Mouse (Mus musculus) MEL (cell line): ENCODE results near the gene Rnf114. TPM values are rescaled to one million over a fixed set of nuclear protein-coding genes. Genes with fewer than 3 reads are reported as not detected.

Experiments
- DNase-seq: peaks from one replicate; pipeline ENCODE4 v3.0.0; 2011; ENCODE audit warnings: low read depth, low spot score
- H3K27ac ChIP-seq: 2 replicates; pipeline ENCODE4 v1.5.1; 2012; ENCODE audit warnings: low read depth, mild to moderate bottlenecking, control low read depth, low read length, moderate library complexity; ENCODE audit not compliant: control insufficient read depth
- H3K27me3 ChIP-seq, 2 experiments: fragments of 150-350 bp in 1 of 2; sonication (generic) in 1 of 2; 2 replicates each; pipeline ENCODE4 v1.6.1; 2012; ENCODE audit warnings: low read length in 2 of 2, mild to moderate bottlenecking in 2 of 2, improper control_type of control experiment in 1 of 2, moderate library complexity in 1 of 2; ENCODE audit not compliant: insufficient read depth in 2 of 2, control insufficient read depth in 1 of 2
- H3K36me3 ChIP-seq, 2 experiments: 2 replicates each; pipeline ENCODE4 v1.6.1; 2012 to 2014; ENCODE audit warnings: low read length in 2 of 2, improper control_type of control experiment in 1 of 2, inconsistent platforms in 1 of 2, mild to moderate bottlenecking in 1 of 2; ENCODE audit not compliant: insufficient read depth in 2 of 2, control insufficient read depth in 1 of 2
- H3K4me1 ChIP-seq, 2 experiments: fragments of 150-350 bp in 1 of 2; sonication (generic) in 1 of 2; 2 replicates each; pipeline ENCODE4 v1.6.1; 2012; ENCODE audit warnings: low read length in 2 of 2, improper control_type of control experiment in 1 of 2, mild to moderate bottlenecking in 1 of 2; ENCODE audit not compliant: insufficient read depth in 2 of 2, control insufficient read depth in 1 of 2
- H3K4me3 ChIP-seq, 2 experiments: fragments of 150-350 bp in 1 of 2; sonication (generic) in 1 of 2; 2 replicates each; pipeline ENCODE4 v1.5.1; 2012; ENCODE audit warnings: low read depth in 2 of 2, low read length in 2 of 2, mild to moderate bottlenecking in 2 of 2, moderate library complexity in 2 of 2, control low read depth in 1 of 2, improper control_type of control experiment in 1 of 2; ENCODE audit not compliant: control insufficient read depth in 1 of 2, insufficient read depth in 1 of 2
- H3K79me2 ChIP-seq: 2 replicates; pipeline ENCODE4 v1.6.1; 2012; ENCODE audit warnings: mild to moderate bottlenecking, low read length, moderate library complexity; ENCODE audit not compliant: control insufficient read depth, poor library complexity, insufficient read depth
- H3K9ac ChIP-seq: 2 replicates; pipeline ENCODE4 v1.6.1; 2012; ENCODE audit warnings: low read depth, mild to moderate bottlenecking, control low read depth, low read length, moderate library complexity; ENCODE audit not compliant: control insufficient read depth, poor library complexity, severe bottlenecking
- H3K9me3 ChIP-seq: fragments of 150-350 bp; sonication (generic); replicated peaks from 2 replicates; pipeline ENCODE4 v1.6.1; 2012; ENCODE audit warnings: mild to moderate bottlenecking, low read length, improper control_type of control experiment, moderate library complexity; ENCODE audit not compliant: insufficient read depth
- BHLHE40 ChIP-seq: IDR thresholded peaks from 2 replicates; pipeline ENCODE4 v1.6.1; 2012; ENCODE audit warnings: low read depth, mild to moderate bottlenecking, inconsistent platforms, low read length, improper control_type of control experiment, borderline replicate concordance
- CHD1 ChIP-seq: IDR thresholded peaks from 2 replicates; pipeline ENCODE4 v1.6.1; 2012; ENCODE audit warnings: low read depth, mild to moderate bottlenecking, inconsistent platforms, low read length, improper control_type of control experiment
- CTCF ChIP-seq, 3 experiments: IDR thresholded peaks in 2 of 3; conservative IDR thresholded peaks in 1 of 3; 2 replicates each; pipeline ENCODE4 v1.5.1; 2011 to 2012; ENCODE audit warnings: low read length in 3 of 3, low read depth in 2 of 3, mild to moderate bottlenecking in 2 of 3, improper control_type of control experiment in 1 of 3, inconsistent platforms in 1 of 3, mixed read lengths in 1 of 3, moderate library complexity in 1 of 3; ENCODE audit not compliant: control insufficient read depth in 1 of 3, insufficient read depth in 1 of 3, poor library complexity in 1 of 3, severe bottlenecking in 1 of 3
- E2F4 ChIP-seq: IDR thresholded peaks from 2 replicates; pipeline ENCODE4 v1.6.1; 2011; ENCODE audit warnings: low read depth, low read length, improper control_type of control experiment, borderline replicate concordance
- ELF1 ChIP-seq: IDR thresholded peaks from 2 replicates; pipeline ENCODE4 v1.6.1; 2014; ENCODE audit warnings: low read depth, mild to moderate bottlenecking, inconsistent platforms, low read length, improper control_type of control experiment, moderate library complexity
- EP300 ChIP-seq, 2 experiments: IDR thresholded peaks; 2 replicates each; pipeline ENCODE4 v1.6.1; 2011; ENCODE audit warnings: improper control_type of control experiment in 2 of 2, low read length in 2 of 2, low read depth in 1 of 2, mild to moderate bottlenecking in 1 of 2
- ETS1 ChIP-seq: IDR thresholded peaks from 2 replicates; pipeline ENCODE4 v1.6.1; 2012; ENCODE audit warnings: low read depth, mild to moderate bottlenecking, inconsistent platforms, low read length, improper control_type of control experiment, moderate library complexity
- GATA1 ChIP-seq: IDR thresholded peaks from 2 replicates; pipeline ENCODE4 v1.6.1; 2011; ENCODE audit warnings: low read depth, low read length, improper control_type of control experiment
- HCFC1 ChIP-seq: IDR thresholded peaks from 2 replicates; pipeline ENCODE4 v1.6.1; 2012; ENCODE audit warnings: low read depth, mild to moderate bottlenecking, inconsistent platforms, low read length, improper control_type of control experiment, moderate library complexity
- MAFK ChIP-seq: IDR thresholded peaks from 2 replicates; pipeline ENCODE4 v1.6.1; 2011; ENCODE audit warnings: low read depth, mild to moderate bottlenecking, low read length, improper control_type of control experiment, borderline replicate concordance
- MYB ChIP-seq: IDR thresholded peaks from 2 replicates; pipeline ENCODE4 v1.6.1; 2011; ENCODE audit warnings: mild to moderate bottlenecking, low read depth, low read length, improper control_type of control experiment
- MYC ChIP-seq: IDR thresholded peaks from 2 replicates; pipeline ENCODE4 v1.6.1; 2011; ENCODE audit warnings: low read depth, mild to moderate bottlenecking, low read length, improper control_type of control experiment, moderate library complexity
- NELFE ChIP-seq: IDR thresholded peaks from 2 replicates; pipeline ENCODE4 v1.6.1; 2011; ENCODE audit warnings: low read depth, low read length, improper control_type of control experiment
- POLR2AphosphoS5 ChIP-seq: IDR thresholded peaks from 2 replicates; pipeline ENCODE4 v1.6.1; 2012; ENCODE audit warnings: low read depth, borderline replicate concordance, mild to moderate bottlenecking, inconsistent platforms, low read length, moderate library complexity, mixed read lengths
- RAD21 ChIP-seq: IDR thresholded peaks from 2 replicates; pipeline ENCODE4 v1.6.1; 2011; ENCODE audit warnings: mild to moderate bottlenecking, low read depth, low read length, improper control_type of control experiment
- TAL1 ChIP-seq: IDR thresholded peaks from 2 replicates; pipeline ENCODE4 v1.6.1; 2012; ENCODE audit warnings: mild to moderate bottlenecking, inconsistent platforms, low read length, moderate library complexity, mixed read lengths
- TCF12 ChIP-seq: IDR thresholded peaks from 2 replicates; pipeline ENCODE4 v1.6.1; 2014; ENCODE audit warnings: low read depth, mild to moderate bottlenecking, inconsistent platforms, low read length, improper control_type of control experiment, moderate library complexity
- polyA plus RNA-seq, 2 experiments: library from polyadenylated mRNA; stranded (reverse) in 1 of 2; unstranded in 1 of 2; fragments of >175 nt in 1 of 2; fragments of >200 nt in 1 of 2; gene quantifications; 2 replicates each; pipeline versions ENCODE4 v1.2.1 to v1.2.4; 2012; ENCODE audit warnings: low replicate concordance in 2 of 2, low read depth in 1 of 2; ENCODE audit not compliant: insufficient read length in 2 of 2, insufficient read depth in 1 of 2, missing spikeins in 1 of 2
- total RNA-seq: library from RNA; depleted of rRNA; stranded (reverse); fragments of 300-350 nt; gene quantifications from 2 replicates; pipeline ENCODE4 v1.2.3, GENCODE M21; 2012

Gene Rnf114
- total and polyA plus RNA-seq, 3 experiments, result 44.0 to 49.2 TPM; not detected in 1

DNA sequence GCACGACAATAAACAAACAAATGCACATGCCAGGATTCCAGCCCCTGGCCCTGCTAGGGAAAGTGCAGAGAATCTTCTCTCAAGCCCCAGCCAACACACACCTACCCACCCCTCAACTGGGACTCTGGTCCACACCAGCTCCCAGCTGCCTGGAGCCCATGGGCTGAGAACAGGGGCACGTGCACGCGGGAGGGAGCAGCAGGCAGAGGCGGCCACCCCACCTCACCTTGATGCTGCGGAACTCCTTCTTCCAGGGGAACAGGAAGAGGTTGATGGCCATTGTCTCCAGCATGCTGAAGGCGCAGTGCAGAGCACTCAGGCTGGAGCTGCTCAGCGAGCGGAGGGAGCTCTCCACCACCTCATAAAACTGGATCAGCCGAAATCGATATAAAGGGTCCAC lies 7.5 kb upstream of the Rnf114 start:
- no peak overlapping the region for H3K9ac ChIP-seq
- no peak overlapping the region for H3K4me3 ChIP-seq
- no peaks in the 10 kb centered on the region for H3K27me3 ChIP-seq
- H3K36me3 ChIP-seq, result peaks cover 0 to 1% of the 10 kb centered on the region in 2 experiments; a peak in 2 of 4 replicates
- no peaks in the 10 kb centered on the region for H3K9me3 ChIP-seq
- no peak for DNase-seq
- no peak overlapping the region for H3K27ac ChIP-seq
- no peaks in the 10 kb centered on the region for H3K4me1 ChIP-seq
- no peak for TF ChIP-seq E2F4
- H3K79me2 ChIP-seq, result peaks cover 37% of the 10 kb centered on the region

DNA sequence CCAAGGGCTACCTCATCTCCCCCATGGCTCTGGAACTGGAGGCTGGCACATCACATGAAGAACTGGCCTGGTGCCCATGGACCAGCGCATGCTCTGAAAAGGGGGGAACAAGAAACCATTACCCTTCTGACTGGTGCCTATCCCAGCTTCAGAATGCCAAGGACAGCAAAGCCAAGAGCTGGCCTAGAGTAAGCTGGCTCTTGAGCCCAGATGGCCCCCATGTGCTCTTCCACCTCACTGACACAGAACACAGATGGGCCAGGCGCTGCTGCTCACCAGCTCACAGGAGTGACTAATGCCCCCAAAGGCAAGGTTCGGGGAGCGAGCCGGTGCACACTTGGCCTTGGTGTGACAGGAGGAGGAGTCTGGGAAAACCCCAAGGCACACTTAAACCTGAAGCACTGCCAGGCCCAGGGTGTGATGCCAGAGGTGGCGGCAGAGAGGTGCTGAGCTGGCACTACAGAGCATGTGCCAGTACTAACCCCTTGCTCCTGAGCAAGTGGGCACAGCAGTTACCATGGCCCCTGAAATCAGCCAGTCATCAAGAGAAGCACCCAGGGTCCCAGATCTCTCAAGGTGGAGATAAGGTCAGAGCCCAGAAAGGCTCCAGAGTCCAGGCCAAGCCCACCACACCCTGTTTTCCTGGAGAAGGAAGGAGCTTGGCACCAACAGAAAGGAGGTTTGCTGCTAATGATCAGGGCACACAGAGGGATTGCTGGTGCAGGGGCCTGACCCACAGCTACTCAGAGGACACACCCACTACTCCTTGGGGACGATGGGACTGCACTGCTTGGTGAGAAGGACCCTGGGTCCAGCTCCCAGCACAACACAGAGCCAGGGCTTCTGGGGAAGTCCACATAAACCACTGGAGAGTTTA lies 6.7 kb upstream of the Rnf114 start:
- H3K79me2 ChIP-seq, result peaks cover 42% of the 10 kb centered on the region
- no peak overlapping the region for H3K4me3 ChIP-seq
- no peaks in the 10 kb centered on the region for H3K4me1 ChIP-seq
- no peak overlapping the region for H3K9ac ChIP-seq
- no peaks in the 10 kb centered on the region for H3K27me3 ChIP-seq
- no peaks in the 10 kb centered on the region for H3K9me3 ChIP-seq
- H3K36me3 ChIP-seq, result peaks cover 0 to 1% of the 10 kb centered on the region in 2 experiments; a peak in 2 of 4 replicates
- no peak overlapping the region for H3K27ac ChIP-seq
- DNase-seq, result no peak
- TF ChIP-seq POLR2AphosphoS5 (no peak), ELF1 (no peak), ETS1 (no peak), MYB (no peak), HCFC1 (no peak), TAL1 (no peak), TCF12 (no peak), BHLHE40 (no peak), EP300 (IDR thresholded peaks at IDR 0.05; ENCODE audit: low read depth in 1 of 2, low read length in 2 of 2) (no peak), RAD21 (no peak), CHD1 (no peak), GATA1 (no peak), MYC (no peak), CTCF (IDR thresholded peaks at IDR 0.05 in 2 of 3, conservative IDR thresholded peaks at IDR 0.05 in 1 of 3; ENCODE audit: control insufficient read depth in 1 of 3, insufficient read depth in 1 of 3, low read depth in 2 of 3, low read length in 3 of 3, poor library complexity in 1 of 3, severe bottlenecking in 1 of 3) (no peak), MAFK (no peak), NELFE (no peak)
